Mouse (Mus musculus) liver, adult 2 months (tissue): ENCODE measurements around the gene Sema4c.

Experiments
- CTCF ChIP-seq: fragments of 200-500 bp; IDR thresholded peaks from 2 replicates; pipeline ENCODE4 v1.5.1; 2011; ENCODE audit warnings: low read depth, low read length, control low read depth
- POLR2A ChIP-seq: fragments of 200-500 bp; IDR thresholded peaks from 2 replicates; pipeline ENCODE4 v1.6.1; 2011; ENCODE audit warnings: low read length, control low read depth; ENCODE audit not compliant: insufficient read depth; ENCODE audit errors: extremely low read depth

GRCm38 (mm10) chr1:36534595-36535058, 23.5 kb downstream of the Sema4c start:
- TF ChIP-seq CTCF, result no peak
- TF ChIP-seq POLR2A, result no peak
